Mouse (Mus musculus) kidney, postnatal 14 days (tissue): ENCODE measurements around the gene Lancl2.

Experiments
- DNase-seq: peaks from one replicate; pipeline ENCODE4 v3.0.0; 2022; ENCODE audit warnings: mixed read lengths

Gene Lancl2

DNA sequence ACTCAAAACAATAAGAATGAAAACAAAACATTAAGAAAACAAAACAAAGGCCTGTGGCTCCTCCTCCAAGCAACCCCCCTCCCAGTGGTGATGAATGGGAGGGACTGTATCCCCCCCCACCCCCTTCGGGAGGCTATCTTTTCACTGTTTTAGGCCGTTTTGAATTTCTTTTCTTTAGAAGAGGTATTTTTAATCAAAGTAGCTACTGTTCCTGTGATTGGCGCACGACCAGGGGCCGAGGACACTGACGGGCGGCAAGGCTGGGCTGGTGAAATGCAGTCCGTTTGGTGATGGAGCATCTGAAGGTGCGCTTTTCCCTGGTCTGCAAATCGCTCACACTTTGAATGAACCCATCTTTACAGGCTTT, at the start of gene Lancl2:
Lancl2 (plus strand) TSS at position 165 of the 367 bp plus-strand sequence.
- no peak for DNase-seq

DNA sequence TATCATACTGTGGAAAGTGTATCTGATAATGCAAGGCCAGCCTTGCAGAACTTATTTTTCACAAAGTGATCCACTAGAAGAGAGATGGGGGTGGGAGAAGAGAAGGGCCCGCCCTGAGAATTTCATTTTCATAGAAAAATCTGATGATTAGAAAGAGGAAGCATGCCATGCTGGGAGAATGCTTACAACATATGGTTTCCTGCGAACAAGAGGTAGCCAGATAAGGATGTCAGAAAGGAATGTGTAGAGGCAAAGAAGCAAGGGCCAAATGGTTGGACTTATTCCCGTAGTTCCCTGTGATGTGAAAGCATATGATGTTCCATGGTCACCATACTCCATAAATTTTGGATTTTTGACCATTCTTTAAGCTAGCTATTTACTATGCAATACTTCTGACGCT, 41.0 kb upstream of the Lancl2 start:
- no peak for DNase-seq

DNA sequence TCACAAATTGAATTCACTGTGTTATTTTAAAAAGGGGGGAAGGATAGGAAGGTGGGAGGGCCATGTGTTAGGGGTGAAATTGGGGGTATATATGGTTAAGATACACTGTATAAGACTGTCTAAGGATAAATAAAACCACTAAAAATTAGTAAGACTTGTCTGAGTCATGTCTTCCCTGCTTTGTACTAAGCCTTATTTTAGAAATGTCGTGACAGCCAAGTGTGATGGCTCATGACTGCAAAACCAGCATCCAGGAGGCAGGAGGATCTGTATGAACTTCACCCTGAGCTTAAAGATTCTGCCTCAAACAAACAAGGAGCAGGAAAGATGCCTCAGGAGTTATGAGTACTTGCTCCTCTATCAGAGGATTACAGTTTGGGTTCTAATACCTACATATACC, 18.2 kb upstream of the Lancl2 start:
- DNase-seq: no peak

DNA sequence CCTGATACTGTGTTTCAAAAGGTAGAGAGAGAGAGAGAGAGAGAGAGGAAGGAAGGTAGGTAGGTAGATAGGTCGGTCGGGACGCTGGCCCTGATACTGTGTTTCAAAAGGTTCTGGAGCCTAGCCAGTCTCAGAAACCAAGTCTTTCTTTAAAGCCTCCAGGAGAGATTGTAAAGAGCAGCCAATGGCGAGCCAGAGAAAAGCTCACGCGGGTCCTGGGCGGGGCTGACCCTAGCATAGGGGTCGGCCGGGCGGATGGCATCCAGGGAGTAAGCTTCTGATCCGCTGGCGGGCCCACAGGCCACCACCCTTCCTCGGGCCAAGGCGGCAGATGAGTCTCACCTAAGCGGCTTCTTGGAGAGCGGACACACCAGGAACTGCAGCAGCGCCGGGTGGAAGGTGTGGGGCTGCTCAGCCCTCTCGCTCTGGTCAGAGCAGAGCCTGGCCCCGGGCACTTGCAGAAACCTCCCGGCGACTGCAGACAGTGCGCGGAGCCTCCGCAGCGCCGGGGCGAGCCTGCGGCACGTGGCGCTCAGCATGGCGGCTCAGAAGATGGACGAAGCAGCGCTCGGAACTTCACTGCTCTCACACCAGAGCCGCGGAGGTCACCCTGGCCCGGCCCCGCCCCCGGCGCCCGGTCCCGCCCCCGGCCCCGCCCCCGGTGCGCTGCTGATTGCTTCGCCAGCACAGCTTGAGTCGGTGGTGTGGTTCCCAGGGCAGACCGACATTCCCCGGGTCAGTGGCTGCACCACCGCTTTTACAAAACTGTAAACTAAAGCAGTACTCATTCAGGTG, 10.7 kb upstream of the Lancl2 start, which contains the start of gene Pyurf:
Pyurf (minus strand) TSS at position 612 of the 795 bp plus-strand sequence.
- peak; percentile 92 for DNase-seq

DNA sequence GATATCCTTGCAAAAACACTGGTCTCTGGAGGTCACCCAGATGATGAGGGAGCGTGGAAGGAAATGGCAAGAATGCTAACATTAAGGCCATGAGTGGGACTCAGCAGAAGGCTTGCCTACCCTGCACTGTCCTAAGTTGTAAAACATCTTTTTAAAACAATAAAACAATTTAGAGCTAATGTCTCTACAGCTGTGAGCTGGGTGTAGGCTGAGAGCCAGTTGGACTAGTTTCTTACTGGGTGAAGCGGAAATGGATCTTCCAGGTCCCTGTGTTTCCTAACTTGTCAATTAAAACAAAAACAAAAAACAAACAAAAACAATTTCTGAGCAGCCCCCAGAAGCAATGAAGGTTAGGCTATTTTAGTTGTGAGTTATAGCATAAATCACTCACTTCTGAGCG, 9.2 kb upstream of the Lancl2 start:
- no peak for DNase-seq

DNA sequence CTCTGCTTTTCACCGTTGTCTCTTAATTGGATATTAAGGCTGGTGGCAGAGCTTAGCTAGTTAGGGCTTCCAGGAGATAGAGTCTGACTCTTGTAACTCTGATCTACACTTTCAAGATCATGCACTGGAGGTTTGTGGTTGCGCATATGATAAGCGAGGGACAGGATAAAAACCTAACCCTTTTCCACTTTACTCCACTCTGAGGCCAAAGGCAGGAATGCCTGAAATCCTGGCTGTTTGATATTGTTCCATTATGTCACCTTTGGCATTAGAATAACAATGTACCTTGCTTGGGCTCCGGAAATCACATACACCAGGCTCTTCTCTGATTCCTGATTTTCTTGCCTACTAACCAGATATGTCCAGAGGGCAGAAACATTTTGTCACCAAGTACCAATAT, 654 bp upstream of the Lancl2 start:
- DNase-seq: no peak

DNA sequence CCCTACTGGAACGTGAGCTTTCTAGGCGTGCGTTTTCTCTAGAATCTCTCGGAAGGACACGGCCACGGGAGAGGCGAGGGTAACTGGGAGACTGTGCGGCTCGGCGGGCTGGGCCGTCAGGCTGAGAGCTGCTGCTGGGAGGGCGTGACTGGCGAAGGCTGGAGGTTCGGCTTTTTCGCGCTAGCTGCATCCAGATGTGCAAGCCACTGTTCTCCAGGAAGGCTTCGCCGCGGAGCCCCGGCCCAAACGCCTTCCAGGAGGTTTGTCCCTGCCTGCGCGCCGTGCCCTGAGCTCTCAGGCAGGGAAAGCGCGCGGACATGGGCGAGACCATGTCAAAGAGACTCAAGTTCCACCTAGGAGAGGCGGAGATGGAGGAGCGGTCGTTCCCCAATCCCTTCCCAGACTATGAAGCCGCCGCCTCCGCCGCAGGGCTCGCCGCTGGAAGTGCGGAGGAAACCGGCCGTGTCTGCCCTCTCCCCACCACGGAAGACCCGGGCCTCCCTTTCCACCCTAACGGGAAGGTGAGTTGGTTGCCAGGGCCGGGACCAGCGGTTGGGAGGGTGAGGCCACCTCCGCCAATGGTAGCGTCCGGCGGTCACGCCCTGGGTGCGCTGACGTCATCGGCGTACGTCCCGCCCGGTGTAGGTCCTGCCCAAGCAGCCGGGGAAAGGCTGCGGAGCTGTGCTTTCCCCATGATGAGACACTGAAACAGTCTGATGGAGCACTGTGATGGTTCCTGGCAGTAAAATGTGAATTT, 581 bp downstream of the Lancl2 start:
- peak; percentile 97 for DNase-seq

DNA sequence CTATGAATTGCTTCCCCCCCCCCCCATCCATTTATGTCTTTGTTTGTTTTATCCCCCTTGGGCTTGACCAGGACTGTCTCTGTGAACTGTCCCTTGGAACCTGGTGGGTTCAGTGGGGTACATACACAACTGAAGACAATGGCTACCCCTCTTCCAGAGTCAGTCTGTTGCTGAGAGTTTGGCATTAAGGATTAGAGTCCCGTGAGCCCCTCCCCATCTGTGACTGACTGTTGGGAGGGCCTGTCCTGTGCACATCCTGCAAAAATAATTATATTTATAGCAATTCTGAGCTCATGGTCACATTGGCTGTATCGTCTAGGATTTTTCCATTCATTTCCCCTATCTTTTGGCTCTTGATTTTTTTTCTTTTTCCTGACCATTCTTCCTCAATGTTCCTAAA, 1.4 kb downstream of the Lancl2 start:
- peak; percentile 18 for DNase-seq

DNA sequence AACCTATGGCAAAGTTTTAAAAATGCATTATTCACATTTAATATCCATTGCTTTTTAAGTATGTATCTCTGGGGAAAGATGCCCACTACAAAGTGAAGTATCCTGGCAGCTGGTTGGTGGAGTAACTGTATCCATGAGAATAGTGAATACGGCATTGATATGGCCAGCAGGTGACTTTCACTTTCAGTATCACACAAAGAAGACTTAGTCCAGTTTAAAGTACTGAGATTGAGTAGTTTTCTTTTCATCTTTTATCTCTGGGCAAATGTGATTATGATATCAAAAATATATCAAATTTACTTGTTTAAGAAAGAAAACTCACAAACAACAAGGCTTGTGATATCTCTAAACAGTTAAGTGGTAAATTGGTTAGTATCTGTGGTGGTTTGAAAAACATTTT, 4.4 kb downstream of the Lancl2 start:
- no peak for DNase-seq

DNA sequence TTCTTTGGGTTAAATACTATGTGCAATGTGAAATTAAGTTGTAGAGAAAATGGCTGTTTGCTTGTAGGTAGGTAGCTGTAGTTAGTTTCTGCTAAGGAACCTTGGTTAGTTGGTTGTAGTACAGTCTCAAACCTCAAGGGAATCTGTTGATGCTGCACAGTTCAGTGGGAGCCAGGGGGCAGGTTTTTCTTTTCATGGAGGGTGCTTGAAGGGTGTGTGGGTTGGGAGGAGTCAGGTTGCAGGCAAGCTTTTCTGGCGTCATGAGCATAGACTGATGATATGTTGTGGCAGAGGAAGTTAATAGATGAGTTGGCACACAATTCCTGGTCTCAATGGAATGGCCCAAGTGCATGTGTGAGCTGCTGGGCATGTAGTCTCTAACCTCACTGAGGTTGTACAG, 9.4 kb downstream of the Lancl2 start:
- no peak for DNase-seq

DNA sequence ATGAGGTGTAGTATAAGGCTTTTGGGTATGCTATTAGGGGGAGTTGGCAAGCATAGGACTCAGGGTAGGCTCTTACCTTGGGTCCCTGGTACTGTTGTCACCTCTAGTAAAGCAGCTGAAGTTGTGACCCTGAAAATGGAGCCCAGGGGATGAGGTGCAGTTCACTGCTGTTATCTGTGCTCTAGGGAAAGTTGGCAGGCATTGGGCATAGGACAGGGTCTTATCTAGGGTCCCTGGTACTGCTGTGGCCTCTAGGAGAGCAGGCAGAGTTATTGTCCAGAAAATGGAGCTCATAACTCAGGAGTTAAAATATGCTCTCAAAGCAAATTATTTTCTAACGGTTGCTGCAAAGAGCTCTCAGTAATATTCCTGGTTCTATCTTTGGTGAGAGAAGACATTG, 19.0 kb downstream of the Lancl2 start:
- no peak for DNase-seq

DNA sequence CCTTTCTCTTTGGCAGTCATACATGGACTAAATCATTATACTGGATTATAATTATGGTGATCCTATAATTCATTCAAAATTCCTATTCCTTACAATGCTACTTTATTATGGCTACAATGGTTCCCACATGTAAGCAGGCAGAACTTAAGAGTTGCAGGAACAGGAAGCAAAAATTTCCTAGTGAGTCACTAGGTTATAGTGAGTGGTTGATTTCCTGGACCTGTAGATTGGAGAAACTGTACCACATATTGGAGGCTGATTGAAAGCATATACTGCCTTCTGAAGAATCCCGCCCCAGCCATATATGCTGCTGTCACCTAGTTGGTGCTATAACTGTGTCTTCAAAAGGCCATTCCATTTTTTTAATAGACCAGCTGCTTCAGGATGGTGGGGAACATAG, 40.4 kb downstream of the Lancl2 start:
- no peak for DNase-seq

DNA sequence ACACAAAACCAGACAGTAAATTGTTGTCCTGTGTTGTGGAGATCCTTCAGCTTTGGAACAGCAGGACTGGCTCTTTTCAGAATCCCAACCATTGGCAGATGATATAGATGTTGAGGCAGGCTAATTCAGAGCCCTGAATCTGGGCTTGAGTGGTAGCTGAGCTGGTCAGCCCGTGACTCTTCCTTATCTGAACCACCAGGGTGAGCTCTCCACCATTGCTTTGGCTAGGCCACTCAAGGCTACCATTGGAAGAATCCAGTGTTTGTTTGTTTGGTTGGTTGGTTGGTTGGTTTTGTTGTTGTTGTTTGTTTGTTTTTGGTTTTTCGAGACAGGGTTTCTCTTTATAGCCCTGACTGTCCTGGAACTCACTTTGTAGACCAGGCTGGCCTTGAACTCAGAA, 41.0 kb downstream of the Lancl2 start:
- peak; percentile 4 for DNase-seq

DNA sequence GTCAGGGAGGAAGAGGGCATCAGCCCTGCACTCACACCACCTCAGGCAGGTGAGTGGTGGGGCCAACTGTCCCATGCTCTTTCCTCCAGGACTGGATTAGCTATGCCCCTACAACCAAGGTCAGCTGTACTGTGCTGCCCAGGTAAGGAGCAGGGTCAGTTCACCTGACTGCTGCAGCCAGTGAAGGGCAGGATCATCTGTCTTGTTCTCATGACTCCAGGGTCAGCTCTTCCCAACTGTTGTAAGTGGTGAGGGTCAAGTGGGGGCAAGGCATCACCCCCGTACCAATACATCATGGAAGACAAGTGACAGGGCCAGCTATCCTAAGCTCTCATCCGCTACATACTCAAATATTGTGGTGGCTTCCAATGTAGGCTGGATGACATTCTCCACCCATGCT, 41.8 kb downstream of the Lancl2 start:
- DNase-seq: no peak

DNA sequence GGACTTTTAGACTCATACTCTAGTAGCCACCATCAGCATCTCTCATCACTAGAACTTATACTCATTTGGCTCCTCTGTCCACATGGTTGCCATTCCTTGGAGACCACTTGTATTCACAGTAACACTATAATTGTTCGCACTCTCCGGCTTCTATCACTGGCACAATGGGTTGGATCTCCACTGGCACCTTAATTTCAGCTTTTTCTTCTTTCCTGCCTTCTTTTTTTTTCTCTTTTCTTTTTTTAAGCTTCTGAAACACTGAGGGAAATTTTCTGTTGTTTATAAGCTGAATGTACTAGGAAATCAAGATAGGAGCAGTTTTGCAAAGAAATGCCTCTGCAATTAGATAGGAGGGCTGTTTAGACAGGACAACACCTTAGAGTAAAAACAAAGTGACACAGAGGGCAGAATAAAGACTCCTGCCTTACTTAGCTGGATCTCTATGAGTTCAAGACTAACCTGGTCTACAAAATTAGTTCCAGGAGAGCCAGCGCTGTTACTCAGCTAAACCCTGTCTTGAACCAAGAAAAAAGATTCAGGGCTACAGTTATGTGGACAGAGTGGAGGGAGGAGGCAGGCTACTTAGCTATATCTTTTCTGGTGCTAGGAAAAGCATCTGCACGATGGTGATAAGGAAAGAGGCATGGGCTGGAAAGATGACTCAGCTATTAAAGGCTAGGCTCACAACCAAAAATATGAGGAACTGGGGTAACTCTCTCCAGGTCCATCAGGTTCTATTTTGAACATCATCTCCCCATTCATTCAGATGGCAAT, 42.8 kb downstream of the Lancl2 start:
- DNase-seq: no peak

DNA sequence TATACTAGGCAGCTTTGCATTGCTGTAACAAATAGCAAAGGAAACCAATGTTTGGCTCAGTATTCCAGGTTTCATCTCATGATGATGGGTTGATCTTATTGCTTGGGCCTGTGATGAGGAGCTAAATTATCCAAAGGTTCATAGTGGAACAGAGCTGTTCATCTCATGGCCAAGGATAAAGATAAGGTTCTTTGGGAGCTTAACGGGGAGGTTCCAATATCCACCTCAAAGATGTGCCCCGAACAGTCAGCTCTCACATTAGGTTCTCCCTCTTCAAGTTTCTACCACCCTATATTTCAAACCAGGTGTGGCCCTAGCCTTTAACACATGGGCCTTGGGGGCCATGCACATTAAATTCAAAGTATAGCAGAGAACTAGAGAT, 43.4 kb downstream of the Lancl2 start:
- DNase-seq: no peak

DNA sequence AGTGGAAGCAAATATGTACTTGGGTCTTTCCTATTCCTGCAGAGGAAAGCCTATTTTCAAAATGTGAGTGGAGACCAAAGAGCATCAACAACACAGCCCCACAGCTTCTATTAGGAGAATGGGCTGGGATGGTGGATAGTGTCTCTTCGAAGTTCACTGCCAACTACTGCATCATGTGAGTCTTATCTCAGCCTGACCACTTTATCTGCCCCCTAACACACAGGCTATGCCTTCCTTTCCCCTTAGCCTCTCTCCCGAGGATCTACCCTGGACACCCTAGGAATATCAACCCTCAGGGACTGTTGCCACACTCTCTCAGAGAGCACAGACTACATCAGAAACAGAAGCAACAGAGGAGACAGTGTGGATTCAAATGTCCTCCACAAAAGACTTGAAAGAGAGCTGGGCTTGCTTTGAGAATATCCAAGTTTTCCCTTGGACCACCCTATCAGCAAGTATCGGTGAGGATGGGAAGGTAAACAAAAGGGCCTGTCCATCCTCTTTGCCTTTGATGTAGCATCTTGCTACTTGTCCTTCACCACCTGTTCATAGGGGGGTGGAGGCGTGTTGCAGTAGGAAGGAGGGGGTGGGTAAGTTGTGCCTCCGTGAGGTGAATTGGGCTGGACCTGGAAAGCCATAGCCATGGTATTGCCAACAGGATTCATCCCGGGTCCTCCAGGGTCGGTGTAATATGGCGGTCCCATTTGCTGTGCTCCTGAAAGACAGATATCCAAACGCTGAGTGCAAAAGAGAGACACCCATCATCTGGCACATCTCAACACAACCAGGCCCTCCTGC, 51.8 kb downstream of the Lancl2 start:
- no peak for DNase-seq

DNA sequence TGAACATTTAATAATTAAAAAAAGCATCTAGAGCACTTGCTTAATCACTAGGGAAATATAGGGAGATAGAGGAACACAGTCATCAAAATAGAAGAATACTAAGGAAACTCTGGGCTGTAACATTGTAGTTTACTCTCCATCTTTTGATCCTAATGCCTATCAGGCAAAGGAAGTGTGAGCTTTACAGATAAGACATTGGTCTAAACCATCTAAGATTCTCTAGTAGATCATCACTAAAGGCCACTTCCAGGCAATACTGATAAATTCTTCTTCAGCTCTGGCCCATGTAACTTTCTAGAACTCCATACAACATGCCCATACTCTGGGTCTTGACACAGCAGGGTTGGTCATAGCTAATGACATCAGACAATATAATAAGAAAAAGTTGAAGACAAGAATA, 60.7 kb downstream of the Lancl2 start:
- no peak for DNase-seq

DNA sequence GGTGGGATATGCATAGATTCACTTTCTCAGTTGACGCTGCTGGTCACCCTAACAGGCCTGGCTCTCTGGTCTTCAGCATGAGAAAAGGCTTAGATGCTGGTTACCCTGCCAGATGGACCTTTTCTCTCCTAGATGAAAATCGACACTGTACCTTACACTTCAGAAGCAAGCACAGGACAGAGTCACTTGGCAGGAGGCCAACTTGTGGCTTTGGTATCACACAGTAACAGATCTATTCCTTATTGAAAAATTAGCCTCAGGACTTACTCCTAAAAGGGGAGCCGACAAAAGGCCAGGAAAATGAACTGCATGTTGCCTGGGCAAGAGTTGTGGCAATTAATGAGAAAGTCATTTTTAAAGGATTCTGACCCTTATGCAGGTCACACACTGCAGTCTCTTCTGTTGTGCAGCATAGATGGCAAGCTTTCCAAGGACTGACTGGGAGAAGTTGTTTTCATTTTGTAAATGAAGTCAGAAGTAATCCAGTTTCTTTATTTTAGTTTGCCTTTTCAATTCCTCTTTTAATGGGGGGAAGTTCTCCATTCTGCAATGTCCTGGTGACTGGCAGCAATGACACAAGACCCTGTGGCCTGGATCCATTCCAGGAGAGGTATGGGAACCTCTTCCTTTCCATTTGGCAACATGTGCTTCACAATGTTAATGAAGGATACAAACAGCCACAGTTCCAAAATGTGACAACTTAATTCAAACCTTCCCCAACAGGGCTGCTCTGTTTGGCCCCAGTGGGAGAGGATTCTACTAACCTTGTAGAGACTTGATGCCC, 62.9 kb downstream of the Lancl2 start:
- no peak for DNase-seq

DNA sequence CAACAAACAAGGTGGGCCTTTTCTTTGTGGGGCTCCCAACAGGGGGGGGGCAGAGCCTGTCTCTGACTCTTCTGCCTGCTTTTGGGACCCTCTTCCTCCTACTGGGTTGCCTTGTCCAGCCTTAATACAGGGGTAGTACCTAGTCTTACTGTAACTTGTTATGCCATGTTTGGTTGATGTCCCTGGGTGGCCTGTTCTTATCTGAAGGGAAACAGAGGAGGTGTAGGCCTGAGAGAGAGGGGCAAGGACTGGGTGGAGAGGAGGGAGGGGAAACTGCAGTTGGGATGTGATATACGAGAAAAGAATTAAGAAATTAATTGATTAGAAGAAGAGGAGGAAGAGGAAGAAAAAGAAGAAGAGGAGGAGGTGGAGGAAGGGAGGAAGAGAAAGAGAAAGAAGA, 63.9 kb downstream of the Lancl2 start:
- DNase-seq: no peak

DNA sequence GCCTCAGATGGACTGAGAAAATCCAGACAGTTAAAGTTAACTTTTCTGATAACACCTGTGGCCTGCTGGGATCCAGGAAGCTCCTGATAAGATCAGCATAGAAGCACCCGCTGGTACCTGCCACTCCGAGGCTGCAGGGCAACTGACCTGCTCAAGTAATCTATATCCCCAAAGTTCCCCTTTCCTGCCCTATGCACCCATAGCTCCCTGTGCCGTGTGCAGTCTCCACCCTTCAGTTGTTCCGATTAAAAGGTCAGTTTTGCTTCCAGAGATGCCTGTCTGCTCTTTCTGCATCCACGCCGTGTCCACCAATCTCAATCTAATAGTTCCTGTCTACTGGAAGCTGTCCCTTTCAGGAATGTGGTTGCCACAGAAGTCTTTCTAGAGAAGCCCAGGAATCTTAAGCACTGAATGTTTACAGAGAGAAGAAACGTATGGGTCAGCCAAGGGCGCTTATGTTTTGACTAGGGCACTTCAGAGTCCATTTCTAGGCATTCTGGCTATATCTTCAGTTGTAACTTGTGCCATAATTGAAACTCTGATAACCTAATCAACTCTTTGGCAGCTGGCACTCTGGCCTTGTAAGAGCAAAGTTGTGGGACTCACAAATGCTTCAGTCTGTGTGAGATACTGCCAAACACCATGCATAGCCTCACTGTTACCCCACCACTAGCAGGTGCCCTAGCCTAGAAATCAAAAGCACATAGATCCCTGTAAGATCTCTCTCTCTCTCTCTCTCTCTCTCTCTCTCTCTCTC, 65.0 kb downstream of the Lancl2 start:
- no peak for DNase-seq
